Mouse (Mus musculus) CD4-positive, CD25-positive, alpha-beta regulatory T cell, adult 4 months (primary cell): ENCODE results near the gene Syne2. TPM values are rescaled to one million over a fixed set of nuclear protein-coding genes. Genes with fewer than 3 reads are reported as not detected.
A peak's percentile ranks its signal among the peaks of the same experiment; 100 is the strongest.

Source experiments
- ATAC-seq: one replicate; pipeline ENCODE4 v1.8.0; 2017
- polyA plus RNA-seq, 2 experiments: library from polyadenylated mRNA; unstranded; fragments of 100-300 nt; shearing (Covaris generic); gene quantifications; one replicate each; pipeline ENCODE4 v1.2.1; 2017

The Syne2 gene
- polyA plus RNA-seq, 2 experiments from 2014 or later, result 10.9 to 19.2 TPM

GRCm38 (mm10) chr12:76051879-76052278 is 233.9 kb downstream of the Syne2 start:
- no peak for ATAC-seq

GRCm38 (mm10) chr12:76054653-76055052 is 236.7 kb downstream of the Syne2 start:
- ATAC-seq, result no peak

- no peak for ATAC-seq
Measured at GRCm38 (mm10) chr12:76063001-76063400, 245.1 kb downstream of the Syne2 start.

GRCm38 (mm10) chr12:76070386-76070785 is 252.5 kb downstream of the Syne2 start:
- ATAC-seq, result no peak

- no peak for ATAC-seq
Measured at GRCm38 (mm10) chr12:76071935-76072849, 254.3 kb downstream of the Syne2 start.

- no peak for ATAC-seq
Measured at GRCm38 (mm10) chr12:76073066-76073826, 255.3 kb downstream of the Syne2 start.

- ATAC-seq, result no peak
Measured at GRCm38 (mm10) chr12:76073981-76074380, 256.0 kb downstream of the Syne2 start.

GRCm38 (mm10) chr12:76080876-76081556 is 263.1 kb downstream of the Syne2 start:
- ATAC-seq, result no peak

- ATAC-seq, result no peak
Measured at GRCm38 (mm10) chr12:76081557-76082211, 263.8 kb downstream of the Syne2 start.

GRCm38 (mm10) chr12:76085066-76085465 is 267.1 kb downstream of the Syne2 start:
- ATAC-seq, result no peak

GRCm38 (mm10) chr12:76085956-76086905 is 268.3 kb downstream of the Syne2 start:
- peak; percentile 88 for ATAC-seq

- peak; percentile 86 for ATAC-seq
Measured at GRCm38 (mm10) chr12:76087025-76087424, 269.1 kb downstream of the Syne2 start.

- no peak for ATAC-seq
Measured at GRCm38 (mm10) chr12:76092789-76093466, 275.0 kb downstream of the Syne2 start.

GRCm38 (mm10) chr12:76093613-76094588 is 276.0 kb downstream of the Syne2 start:
- ATAC-seq, result no peak

GRCm38 (mm10) chr12:76095117-76096035 is 277.4 kb downstream of the Syne2 start:
- peak; percentile 56 for ATAC-seq

- ATAC-seq, result no peak
Measured at GRCm38 (mm10) chr12:76102621-76103020, 284.7 kb downstream of the Syne2 start.

GRCm38 (mm10) chr12:76104596-76105351 is 286.8 kb downstream of the Syne2 start:
- no peak for ATAC-seq
